Mouse (Mus musculus) layer of hippocampus, adult 9-11 months (tissue): ENCODE data around the gene Acot7.

Experiments used
- DNase-seq: peaks from one replicate; pipeline ENCODE4 v3.0.0; 2022

The Acot7 gene

DNA sequence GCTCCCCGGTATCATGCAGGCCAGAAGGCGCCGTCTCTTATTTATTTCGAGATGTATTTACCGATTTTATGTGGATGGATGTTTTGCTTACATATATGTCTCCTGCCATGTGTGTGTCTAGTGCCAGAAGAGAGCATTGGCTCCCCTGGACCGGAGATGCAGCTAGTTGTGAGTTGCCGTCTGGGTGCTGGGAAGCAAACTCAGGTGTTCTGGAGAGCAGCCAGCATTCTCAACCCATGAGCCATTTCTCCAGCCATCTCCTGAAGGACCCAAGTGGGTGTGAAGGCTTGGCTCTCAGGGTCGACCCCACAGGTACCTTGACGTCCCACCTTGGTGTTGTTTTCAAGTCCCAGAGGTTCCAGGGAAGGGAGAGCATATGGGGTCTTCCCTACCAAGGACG, 4.3 kb downstream of the Acot7 start:
- DNase-seq = no peak

- DNase-seq = peak; percentile 69
These were observed 6.6 kb downstream of the Acot7 start for GRCm38 (mm10) chr4:152184353-152185035.

DNA sequence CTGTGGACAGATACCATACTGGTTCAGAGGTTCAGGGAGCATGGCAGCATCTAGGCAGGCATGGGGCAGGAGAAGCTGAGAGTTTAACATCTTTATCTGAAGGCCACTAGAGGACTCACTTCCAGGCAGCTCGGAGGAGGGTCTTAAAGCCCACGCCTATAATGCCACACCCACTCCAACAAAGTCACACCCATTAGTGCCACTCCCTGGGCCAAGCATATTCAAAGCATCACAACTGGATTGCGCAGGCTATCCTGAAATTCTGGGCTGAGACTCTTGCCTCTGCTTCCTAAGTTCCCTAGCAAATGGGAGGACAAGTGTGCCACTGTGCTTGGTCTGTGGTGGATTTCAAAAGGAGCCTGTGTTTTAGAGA, 7.2 kb downstream of the Acot7 start:
- DNase-seq = peak; percentile 57

GRCm38 (mm10) chr4:152185510-152186204, 7.7 kb downstream of the Acot7 start:
- no peak for DNase-seq

DNA sequence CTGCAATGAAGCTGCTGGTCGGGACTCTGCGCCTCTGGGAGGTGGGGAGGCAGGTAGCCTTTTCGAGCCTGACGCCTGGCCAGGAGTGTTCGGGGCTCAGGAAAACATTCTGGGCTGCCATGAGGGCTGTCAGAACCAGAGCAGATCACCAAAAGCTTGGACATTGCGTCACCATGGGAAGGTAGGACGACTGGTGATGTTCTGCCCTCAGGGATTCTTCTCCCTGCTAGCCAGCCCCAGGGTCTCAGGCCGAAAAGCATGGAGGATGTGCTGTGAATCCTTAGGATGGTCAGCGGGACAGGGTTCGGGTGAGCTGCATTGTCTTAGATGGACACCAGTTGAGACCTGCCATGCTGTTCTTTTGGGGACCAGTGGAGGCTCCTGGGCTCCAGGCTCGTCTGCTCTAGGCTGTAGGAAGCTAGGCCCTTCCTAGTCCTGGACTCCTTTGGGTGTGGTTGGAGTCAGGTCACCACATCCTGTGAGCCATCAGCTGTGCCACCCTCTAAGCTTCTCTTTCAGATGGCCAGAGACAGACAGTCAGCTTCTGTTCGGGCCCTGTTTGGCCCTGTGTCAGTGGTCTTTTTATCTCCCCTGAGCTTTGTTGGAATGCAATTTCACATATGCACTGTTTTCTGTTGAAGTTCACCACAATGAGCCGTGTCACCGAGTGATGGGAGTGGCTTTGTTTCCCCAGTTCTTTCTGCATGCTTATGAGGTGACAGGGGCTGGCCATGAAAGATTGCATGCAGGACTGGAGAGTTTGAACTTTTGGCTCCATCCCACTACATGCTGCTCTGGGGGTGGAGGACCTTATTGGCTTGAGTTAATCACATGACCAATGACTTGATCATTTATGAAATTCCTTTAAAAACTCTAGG, 8.5 kb downstream of the Acot7 start:
- DNase-seq = no peak

GRCm38 (mm10) chr4:152187142-152187541, 9.2 kb downstream of the Acot7 start:
- DNase-seq = no peak

- no peak for DNase-seq
These were observed 10.7 kb downstream of the Acot7 start for GRCm38 (mm10) chr4:152188651-152189050.

DNA sequence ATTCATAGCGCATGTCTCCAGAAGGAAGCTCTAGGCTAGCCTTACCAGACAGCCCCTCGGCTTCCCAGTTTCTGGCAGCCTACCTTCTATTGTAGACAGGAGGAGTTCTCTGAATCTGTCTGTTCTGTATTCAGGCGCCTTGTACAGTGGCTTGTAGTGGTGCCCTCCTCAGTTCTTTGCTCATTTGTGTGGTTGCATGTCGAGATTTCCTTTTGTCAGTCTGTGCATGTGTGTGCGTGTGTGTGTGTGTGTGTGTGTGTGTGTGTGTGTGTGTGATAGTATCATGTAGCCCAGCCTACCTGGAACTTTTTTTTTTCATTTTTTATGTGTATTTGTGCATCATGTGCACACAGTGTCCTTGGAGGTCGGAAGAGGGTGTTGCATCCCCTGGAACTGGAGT, 11.1 kb downstream of the Acot7 start:
- DNase-seq = no peak

DNA sequence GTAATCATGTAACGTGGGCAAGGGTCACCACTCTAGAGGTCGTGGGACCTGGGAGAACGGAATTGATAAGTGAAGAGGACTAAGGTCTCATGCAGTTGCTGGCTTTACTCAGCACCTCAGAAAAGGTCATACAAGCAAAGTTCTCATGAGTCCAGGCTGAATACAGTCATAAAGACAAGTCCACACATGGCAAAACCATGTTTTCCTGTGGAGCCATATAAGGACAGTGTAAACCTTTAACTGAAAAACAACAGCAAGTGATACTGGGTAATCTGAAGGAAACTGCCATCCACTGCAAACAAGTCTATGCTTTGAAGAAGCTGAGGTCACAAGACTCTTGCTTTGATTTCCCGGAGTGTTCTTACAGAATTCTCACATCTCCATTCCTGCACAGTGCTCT, 11.8 kb downstream of the Acot7 start:
- no peak for DNase-seq

DNA sequence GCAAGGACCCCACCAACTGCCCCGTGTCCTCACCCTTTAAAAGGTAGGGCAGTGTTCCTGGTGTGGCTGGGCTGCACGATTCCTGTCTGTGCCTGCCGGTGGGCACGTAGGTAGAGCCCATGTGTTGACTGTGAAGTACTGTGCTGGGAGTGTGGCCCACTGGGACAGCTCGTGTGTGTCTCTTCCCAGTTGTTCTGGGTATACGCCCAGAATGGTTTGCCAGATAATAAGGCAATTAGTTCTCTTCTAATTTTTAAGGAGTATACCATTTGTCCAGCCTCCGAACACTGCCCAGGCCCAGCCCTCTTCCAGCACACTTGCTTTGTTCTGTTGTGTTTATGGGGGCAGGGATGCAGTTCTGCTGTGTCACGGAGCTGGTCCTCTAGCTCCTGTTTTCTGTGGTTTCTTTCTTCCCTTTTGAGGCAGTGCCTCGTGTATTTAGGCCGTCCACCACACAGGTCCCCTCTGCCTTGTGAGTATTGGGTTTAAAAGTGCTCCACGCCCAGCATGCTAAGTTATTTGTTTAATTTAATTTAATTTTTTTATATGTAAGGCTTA, 12.2 kb downstream of the Acot7 start:
- DNase-seq = no peak

DNA sequence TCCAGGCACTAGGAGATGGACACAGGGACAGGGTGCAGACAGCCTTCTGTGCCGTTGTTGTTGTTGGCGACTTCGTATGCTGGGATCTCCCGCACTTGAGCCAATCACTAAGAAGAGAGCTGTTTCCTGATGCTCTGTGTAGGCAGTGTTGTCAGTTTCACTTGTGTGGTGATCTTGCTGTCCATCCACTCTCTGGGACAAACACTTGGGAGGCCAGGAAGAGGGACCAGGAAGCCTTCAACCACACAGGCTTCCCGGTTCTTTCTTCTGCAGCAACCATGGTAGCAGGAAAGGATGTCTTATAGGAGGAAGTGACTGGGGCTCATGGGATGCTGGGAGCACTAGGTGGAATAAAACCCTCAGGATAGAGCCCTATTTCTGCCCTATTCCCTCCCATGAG, 12.8 kb downstream of the Acot7 start:
- no peak for DNase-seq

- peak; percentile 56 for DNase-seq
These were observed 14.6 kb downstream of the Acot7 start for GRCm38 (mm10) chr4:152192569-152192968.

DNA sequence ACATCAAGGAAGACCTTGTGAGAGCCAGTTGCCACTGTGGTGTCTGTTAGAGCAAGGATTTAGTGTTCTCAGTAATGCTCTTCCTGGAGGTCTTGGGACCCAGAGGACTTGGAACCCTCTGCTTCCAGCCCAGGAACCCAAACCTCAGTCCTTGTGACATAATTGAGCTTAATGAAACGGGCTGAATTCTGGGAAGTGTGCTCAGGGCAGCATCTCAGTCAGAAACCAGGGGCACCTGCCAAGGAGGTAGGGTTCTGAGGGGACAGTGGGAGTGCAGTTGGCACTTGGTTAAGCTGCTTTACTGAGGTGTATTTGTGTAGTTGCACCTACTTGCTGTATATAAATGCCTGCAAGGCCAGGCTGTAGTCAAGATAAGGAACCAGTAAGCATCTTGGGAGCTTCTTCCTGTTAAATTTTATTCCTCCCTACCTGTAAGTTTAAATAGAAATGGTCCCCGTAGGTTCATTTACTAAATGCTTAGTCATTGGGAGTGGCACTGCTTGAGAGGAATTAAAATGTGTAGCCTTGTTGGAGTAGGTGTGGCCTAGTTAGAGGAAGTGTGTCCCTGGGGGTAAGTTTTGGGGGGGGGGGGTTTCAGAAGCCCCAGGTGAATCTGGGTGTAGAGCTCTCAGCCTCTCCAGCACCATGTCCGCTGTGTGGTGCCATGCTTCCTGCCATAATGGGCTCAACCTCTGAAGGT, 16.7 kb downstream of the Acot7 start:
- no peak for DNase-seq

DNA sequence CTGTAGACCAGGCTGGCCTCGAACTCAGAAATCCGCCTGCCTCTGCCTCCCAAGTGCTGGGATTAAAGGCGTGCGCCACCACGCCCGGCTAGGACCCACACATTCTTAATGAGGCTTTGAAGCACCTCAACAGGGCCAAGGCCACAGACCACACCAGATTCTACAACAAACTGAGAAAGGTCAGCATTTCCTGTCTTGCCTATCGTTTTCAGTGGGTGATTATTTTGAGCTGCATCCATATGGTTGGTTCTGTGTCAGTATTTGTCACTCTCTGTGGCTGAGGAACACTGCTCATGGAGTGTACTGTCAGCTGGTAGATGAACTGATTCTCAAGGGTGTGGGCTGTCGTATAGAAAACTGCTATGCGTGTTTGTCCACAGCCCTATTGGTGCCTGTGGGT, 18.3 kb downstream of the Acot7 start:
- no peak for DNase-seq

DNA sequence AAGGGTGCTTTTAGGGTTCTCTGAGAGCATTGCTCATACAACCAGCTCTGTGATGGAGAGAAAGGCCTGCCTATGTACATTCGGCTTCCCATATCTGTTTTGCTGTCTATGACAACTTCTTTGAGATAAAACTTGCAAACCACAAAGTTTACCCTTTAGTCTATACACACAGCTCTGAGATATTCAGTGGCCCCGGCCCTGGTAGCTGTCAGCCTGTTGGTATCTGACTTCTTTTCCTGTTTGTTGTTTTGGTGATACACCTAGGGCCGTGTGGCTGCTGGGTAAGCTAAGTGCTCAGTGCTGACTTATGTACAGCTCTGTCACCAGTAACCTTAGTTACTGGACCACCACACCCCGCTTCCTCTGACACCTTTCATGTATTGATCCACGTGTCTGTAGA, 19.6 kb downstream of the Acot7 start:
- no peak for DNase-seq

DNA sequence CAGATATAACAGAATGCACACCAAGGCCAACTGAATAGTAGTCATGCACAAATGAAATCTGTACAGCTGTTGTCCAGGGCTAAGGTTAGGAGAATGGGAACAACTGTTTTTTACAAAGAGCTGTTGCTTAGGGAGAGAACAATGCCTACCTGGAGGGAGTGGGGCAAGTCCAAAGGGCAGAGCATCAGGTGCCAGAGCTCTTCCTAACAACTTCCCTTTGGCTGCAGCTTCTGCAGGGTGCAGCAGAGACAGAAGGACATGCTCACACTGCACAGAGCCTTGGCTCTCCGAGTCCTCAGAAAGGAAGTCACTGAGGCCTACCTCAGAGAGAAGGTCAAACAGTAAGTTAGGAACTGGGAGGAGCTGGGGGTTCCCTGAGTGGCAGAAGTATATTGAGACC, 21.7 kb downstream of the Acot7 start:
- DNase-seq = no peak

DNA sequence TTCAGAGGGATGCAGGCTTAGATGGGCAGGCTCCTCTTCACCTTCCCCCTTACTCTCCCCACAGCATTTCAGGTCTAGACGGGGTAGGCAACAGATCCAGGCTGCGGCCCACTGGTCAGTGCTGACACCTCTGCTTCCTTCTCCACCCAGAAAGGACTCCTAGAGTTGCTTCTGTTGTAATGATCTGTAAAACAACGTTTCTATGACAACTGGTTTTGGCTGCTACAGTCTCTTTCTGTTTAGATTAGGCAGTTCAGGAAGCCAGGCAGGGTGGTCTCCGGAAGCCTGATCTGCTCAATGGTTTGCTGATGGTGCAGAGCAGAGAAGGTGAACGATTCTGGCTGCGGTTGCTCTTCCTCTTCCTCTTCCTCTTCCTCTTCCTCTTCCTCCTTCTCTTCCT, 23.6 kb downstream of the Acot7 start:
- DNase-seq = no peak

DNA sequence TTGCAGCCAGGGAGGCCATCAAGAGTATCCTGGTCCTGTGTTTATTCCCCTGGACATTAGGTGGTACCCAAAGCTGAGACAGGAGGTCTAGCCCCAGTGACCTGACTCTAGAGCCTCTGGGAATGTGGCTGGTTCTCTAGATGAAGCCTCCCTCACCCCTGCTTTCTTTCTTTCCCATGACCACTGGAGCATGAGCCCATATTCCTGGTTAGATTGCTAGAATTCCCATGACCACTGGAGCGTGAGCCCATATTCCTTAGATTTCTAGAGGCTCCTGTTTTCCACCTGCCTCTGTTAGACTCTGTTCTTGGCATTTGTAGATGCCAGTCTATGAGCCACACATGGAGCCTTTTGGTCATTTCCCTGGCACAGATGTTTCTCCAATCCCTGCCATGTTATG, 24.5 kb downstream of the Acot7 start:
- DNase-seq = no peak

- peak; percentile 66 for DNase-seq
These were observed 25.0 kb downstream of the Acot7 start for GRCm38 (mm10) chr4:152202905-152203304.

DNA sequence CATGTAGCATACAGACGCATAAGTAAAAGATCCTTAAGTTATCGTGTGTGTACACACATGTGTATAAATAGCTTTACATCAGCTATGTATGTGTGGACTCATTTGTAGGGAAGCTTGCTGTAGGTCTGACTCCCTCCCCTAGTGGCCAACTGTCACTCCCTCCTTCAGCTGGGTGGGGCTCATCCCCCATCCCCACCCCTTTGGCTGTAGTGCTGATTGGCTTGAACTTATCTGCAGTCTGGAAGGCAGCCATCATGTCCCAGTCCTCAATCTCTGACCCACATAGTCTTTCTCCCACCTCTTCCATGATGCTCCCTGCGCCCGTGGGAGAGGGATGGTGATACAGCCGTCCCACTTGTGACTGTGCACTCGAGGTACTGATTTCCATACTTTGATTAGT, 26.7 kb downstream of the Acot7 start:
- no peak for DNase-seq

DNA sequence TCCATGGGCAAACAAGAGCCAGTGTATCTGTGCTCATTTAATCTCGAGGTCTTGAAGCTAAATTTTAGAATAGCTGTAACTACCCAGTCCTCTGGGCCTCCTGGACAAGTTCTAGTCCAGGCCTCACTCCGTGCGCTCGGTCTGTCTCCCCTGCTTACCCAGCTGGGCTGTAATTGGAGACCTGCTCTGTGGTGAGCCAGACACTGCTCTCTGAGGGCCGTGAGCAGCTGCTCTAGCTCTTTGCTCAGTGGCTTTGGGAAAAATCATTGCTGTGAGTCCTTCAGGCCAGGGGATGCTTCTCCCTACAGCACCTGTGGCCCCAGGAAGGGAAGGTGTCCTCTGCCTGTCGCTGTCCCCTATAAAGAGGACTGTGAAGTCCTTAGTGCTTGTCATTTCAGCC, 28.3 kb downstream of the Acot7 start:
- DNase-seq = no peak

- DNase-seq = no peak
These were observed 31.7 kb downstream of the Acot7 start for GRCm38 (mm10) chr4:152209623-152210022.

DNA sequence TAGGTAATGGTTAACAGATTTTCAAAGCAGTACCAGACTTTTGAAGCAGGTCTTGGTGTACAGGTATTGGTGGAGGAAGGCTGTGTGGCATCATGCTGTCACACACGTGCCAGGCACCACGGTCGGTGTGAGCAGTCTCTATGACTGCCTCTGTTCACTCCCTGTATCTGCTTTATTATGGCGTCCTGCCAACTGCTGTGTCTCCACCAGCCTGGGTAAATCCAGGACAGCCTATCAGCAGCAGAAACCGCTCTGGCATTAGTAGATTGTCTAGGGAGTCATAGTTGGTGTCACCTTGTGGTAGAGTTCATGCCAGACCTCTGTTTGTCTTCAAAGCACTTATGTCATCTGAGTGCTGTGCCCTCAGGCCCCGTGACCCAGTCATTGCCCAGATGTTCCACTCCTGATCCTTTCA, 34.2 kb downstream of the Acot7 start:
- DNase-seq = no peak
